Mouse (Mus musculus): ENCODE results near the gene Ifitm2.
"Not testable (repeated sequence)": the region's sequence is repeated elsewhere in the genome, so short reads cannot be mapped to it uniquely, and the experiment has no call there.

The Ifitm2 gene

DNA sequence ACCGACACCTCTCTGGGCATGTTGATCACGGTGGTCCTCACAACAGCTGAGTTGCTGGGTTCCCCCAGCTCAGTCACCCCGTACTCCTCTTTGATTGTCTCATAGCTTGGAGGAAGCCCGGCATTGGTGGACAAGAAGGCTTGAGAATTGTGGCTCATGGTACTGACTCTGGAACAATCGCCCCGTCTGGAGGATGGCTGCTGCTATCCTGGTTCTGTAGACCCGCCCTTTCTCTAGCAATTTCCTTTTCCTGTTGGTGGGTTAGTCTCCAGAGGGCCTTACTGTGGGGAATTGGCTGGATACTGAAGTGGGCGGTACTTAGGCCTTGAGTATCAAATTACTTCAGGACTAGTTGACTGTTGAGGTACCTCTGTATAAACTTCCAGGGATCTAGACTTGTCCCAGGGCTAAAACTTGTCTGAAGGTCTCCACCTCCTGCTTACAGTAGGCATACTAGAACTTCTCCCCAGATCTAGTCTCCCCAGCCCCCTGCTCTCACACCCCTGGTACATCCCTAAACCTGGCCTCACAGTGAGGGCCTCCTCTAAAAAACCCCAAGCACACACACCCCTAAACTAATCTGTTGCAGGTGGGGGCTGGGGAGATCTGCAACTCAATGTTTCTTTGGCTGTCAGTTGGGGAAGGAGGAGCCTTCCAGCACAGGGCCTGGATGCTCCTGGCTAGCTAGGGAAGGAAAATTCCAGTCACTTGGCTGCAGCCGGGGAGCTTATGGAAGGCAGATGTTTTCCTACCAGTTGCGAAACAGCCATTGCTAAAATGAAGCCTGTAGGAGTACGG is at the start of gene Ifitm2, which contains the start of gene Gm45717:
Ifitm2 (minus strand) TSS at position 230 of the 798 bp plus-strand sequence.
Gm45717 (minus strand) TSS at position 180 of the 798 bp plus-strand sequence.
- in situ Hi-C loops (cut with MboI, MseI) = loop anchor here (5.0 kb wide), 1 partner anchor 91 kb away; no protein-coding TSS in a partner anchor

DNA sequence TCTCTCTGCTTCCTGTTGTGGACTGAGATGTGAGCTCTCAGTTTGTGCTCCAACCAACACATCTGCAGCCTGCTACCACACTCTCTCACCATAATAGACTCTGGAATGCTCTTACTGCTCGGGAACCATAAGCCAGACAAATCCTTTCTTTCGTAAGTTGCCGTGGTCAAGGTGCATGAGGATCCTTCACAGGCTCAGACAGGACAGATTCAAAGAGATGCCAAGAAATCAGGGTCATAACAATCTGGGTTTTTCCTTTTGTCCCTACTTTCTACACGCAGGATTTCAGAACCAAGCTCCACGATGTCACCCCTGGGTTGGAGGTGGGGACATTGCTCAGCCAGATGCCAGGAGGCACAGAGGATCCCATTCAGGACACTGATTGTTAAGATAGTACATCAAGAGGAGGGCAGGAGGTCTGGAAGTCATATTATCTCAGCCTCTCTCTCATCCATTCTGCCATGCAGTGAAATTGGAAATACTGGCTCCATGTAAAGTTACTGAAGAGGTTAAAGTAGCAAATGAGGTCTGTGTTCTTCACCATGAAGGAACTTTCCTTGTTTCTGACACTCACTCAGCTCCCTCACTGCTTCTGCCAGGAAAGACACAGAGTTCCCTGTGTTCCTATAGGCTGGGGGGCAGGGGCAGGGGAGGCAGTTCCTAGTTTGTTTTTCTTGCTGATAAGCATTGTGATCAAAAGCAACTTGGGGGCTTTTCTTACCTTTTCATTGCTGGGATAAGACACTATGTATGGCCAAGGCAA is 47.6 kb upstream of the Ifitm2 start:
- in situ Hi-C loops (cut with MboI, MseI) = no loop called here

- in situ Hi-C loops (cut with MboI, MseI) = no loop called here
Observed at GRCm38 (mm10) chr7:141000881-141001708, 45.3 kb upstream of the Ifitm2 start.

- in situ Hi-C loops (cut with MboI, MseI) = no loop called here
Observed at GRCm38 (mm10) chr7:140998853-140999700, 43.3 kb upstream of the Ifitm2 start.

- in situ Hi-C loops (cut with MboI, MseI) = no loop called here
Observed at GRCm38 (mm10) chr7:140997817-140998216, 42.0 kb upstream of the Ifitm2 start.

- in situ Hi-C loops (cut with MboI, MseI) = no loop called here
Observed at GRCm38 (mm10) chr7:140991117-140991689, 35.4 kb upstream of the Ifitm2 start.

GRCm38 (mm10) chr7:140990622-140991021 is 34.8 kb upstream of the Ifitm2 start:
- in situ Hi-C loops (cut with MboI, MseI) = no loop called here

GRCm38 (mm10) chr7:140990185-140990584 is 34.4 kb upstream of the Ifitm2 start:
- in situ Hi-C loops (cut with MboI, MseI) = no loop called here

GRCm38 (mm10) chr7:140989022-140989421 is 33.2 kb upstream of the Ifitm2 start:
- in situ Hi-C loops (cut with MboI, MseI) = no loop called here

DNA sequence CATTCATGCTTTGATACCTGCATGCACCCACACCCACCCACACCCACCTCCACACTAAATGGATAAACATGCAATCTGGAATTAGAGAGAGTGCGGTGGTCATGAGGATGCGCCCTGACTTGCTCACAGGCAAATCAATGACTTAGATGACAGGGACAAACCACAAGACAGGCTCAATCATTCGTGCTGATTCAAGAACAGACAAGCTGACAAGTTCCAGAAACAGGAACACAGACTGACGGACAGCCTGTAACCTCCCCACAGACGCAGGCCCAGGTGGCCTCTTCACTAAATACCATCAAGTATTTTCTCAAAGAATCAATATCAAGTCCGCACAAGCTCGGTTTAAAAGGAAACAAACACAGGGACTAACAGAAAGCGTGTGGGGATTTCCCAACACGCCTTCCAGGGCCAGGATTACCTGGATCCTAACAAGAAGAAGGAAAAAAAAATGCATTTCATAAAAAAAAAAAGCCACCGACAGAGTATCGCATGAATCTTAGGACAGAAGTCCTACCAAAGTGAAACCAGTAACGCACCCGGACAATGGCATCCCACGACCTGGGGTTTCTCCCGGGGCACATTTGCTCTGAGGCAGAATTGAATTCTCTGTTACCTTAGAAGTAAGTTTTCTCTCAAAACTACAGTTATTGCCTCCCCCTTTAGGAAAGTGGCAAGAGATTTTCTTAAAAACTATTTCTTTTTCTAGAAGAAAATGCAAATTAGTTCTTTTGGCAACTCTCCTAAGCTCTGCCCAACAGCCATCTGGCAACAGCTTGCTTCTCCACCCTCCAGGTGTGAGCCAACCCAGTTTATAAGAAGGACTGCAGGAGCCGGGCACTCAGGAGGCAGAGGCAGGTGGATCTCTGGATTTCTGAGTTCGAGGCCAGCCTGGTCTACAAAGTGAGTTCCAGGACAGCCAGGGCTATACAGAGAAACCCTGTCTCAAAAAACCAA is 31.7 kb upstream of the Ifitm2 start:
- in situ Hi-C loops (cut with MboI, MseI) = no loop called here

DNA sequence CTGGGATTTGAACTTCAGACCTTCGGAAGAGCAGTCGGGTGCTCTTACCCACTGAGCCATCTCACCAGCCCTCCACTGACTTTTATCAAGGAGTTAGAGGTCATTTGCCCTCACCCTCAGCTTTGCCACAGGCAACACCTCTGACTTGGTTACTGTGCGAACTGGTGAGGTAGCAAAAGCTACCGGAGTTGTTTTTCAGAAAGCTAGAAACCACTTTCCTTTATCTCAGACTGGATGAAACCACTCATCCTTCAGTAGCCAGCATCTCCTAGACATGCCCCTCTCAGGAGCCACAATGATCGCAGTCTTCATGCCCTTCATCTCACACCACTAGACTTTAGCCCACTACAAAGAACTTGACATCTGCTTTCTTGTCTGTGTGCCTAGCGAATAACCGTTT is 27.2 kb upstream of the Ifitm2 start:
- in situ Hi-C loops (cut with MboI, MseI) = no loop called here

GRCm38 (mm10) chr7:140981704-140982103 is 25.9 kb upstream of the Ifitm2 start:
- in situ Hi-C loops (cut with MboI, MseI) = no loop called here

GRCm38 (mm10) chr7:140976720-140977119 is 20.9 kb upstream of the Ifitm2 start:
- in situ Hi-C loops (cut with MboI, MseI) = not testable (repeated sequence)

- in situ Hi-C loops (cut with MboI, MseI) = no loop called here
Observed at GRCm38 (mm10) chr7:140975465-140975864, 19.7 kb upstream of the Ifitm2 start.

- in situ Hi-C loops (cut with MboI, MseI) = no loop called here
Observed at GRCm38 (mm10) chr7:140974940-140975339, 19.2 kb upstream of the Ifitm2 start.

DNA sequence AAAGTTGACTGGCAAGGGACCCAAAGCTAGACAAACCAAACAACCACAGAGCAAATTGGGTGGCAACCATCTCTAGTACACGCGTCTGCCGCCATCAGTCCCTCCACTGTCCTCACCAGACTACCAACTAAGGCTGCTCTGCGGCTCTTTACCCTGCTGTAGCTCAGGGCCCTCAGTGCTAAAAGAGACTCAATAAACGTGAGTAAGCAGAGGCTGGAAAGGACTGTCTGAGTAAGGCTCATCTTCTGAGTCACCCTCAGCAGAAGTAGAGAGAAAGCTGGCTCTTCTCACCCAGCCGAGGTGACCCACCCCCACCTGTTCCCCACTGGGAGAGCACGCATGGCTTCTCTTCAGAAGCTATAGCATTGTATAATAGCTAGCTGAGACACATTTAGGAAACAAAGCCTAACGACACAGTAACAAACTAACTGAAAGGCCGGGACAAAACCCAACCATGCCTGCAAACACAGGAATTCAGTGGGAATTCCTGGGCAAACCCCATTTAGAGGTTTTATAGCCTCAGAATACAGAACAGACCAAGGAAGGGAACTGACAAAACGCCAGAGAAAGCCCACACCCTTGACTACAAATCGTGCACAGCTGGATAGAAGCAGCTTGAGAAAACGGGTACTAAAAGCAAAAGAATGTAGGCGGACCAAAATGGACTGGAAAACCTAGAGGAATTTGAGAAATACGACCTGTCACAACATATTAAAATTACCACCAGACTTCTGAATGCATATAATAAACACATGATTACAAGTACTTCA is 17.8 kb upstream of the Ifitm2 start:
- in situ Hi-C loops (cut with MboI, MseI) = no loop called here

- in situ Hi-C loops (cut with MboI, MseI) = no loop called here
Observed at GRCm38 (mm10) chr7:140971479-140972171, 15.8 kb upstream of the Ifitm2 start.

DNA sequence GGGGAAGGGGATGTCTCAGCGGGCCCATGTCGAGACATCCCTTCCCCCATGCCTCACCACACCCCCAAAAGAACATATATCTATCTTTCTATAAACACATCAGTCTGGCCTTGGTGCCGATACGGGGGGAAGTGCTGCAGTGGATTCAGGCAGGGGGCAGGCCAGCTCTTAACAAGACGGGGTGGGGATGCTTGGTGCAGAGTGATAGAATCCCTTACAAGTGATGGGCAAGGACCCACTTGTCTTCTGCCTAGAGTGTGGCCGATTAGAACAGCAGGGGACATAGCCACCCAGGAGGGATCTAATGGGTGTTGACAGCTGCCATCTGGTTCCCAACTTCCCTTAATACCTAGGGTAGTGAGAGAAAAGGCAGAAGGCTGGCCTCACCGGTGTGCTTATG is 15.1 kb upstream of the Ifitm2 start:
- in situ Hi-C loops (cut with MboI, MseI) = no loop called here
